Mouse (Mus musculus) embryonic stem cell, embryonic (primary cell): Measurements from ENCODE around the gene Rasal3.

Experiments
- CTCF ChIA-PET, 4 experiments: fragments of 300-600 bp in 2 of 4; fragments of 350-600 bp in 2 of 4; sonication (Branson Sonifier 250); formaldehyde crosslinking; loops; one replicate each; lab custom pipeline; 2022; ENCODE audit warnings: inconsistent platforms in 2 of 4; lab: Charles Lee
- POLR2A ChIA-PET, 4 experiments: fragments of 300-600 bp in 2 of 4; fragments of 350-600 bp in 2 of 4; sonication (Branson Sonifier 250); formaldehyde crosslinking; loops; one replicate each; lab custom pipeline; 2022; ENCODE audit warnings: antibody characterized with exemption in 4 of 4, inconsistent platforms in 1 of 4; lab: Charles Lee

The Rasal3 gene

GRCm38 (mm10) chr17:32403417-32403816, at the start of gene Rasal3:
TSS of gene Rasal3 (minus strand) at chr17:32403583.
- POLR2A ChIA-PET, result interaction anchor here in 3 of 4 experiments (0.6 to 1.6 kb wide), 4 partner anchors 8 to 54 kb away, joined by 3 to 10 read pairs (median 3); partner anchors contain the start of gene Akap8l (in 1 of the 3)

GRCm38 (mm10) chr17:32452482-32452881, 49.1 kb upstream of the Rasal3 start, which contains the start of gene Cyp4f39:
TSS of gene Cyp4f39 (plus strand) at chr17:32452723.
- ChIA-PET CTCF (interaction anchor here in 2 of 4 experiments (0.5 to 1.6 kb wide), 3 partner anchors 27 to 1716 kb away, joined by 3 to 5 read pairs (median 4); no protein-coding TSS in a partner anchor), POLR2A (interaction anchor here in 2 of 4 experiments (0.8 to 1.2 kb wide), 9 partner anchors 9 to 132 kb away, joined by 3 to 5 read pairs (median 3); partner anchors contain the start of genes Akap8 (in 1 of the 2) and Akap8l (in 1 of the 2))

More at GRCm38 (mm10) chr17:32403417-32403816, at the start of gene Rasal3:
- CTCF ChIA-PET, result interaction anchor here in 2 of 4 experiments (0.7 to 1.2 kb wide), 2 partner anchors 16 to 273 kb away, joined by 4 read pairs; no protein-coding TSS in a partner anchor

- CTCF ChIA-PET, result interaction anchor here in 2 of 4 experiments (0.7 to 1.1 kb wide), 3 partner anchors 18 to 32 kb away, joined by 3 read pairs; no protein-coding TSS in a partner anchor
- POLR2A ChIA-PET, result interaction anchor here in 2 of 4 experiments (0.7 to 1.2 kb wide), 6 partner anchors 11 to 131 kb away, joined by 3 to 4 read pairs (median 3); partner anchors contain the start of genes Akap8 (in 1 of the 2) and Cyp4f17 (in 1 of the 2)
These were observed 47.6 kb upstream of the Rasal3 start for GRCm38 (mm10) chr17:32450844-32451537.

DNA sequence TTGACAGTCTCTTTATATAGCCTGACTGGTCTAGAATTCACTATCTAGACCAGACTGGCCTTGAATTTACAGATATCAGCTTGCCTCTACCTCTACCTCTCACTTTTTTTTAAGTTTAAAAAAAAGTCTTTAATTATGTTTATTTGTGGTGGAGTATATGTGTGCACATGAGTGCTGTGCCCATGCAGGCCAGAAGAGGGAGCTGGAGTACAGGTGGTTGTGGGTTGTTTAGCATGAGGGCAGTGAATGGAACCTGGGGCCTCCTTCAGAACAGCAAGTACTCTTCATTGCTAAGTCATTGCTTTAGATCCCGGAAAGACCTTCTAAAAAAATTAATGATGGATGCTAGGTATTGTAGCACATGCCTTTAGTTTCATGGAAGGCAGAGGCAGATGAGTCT, 45.7 kb upstream of the Rasal3 start:
- ChIA-PET POLR2A (interaction anchor here in 1 of 4 experiments (1.4 kb wide), 1 partner anchor 84 kb away, joined by 4 read pairs; no protein-coding TSS in a partner anchor), CTCF (interaction anchor here in 1 of 4 experiments (1.0 kb wide), 1 partner anchor 30 kb away, joined by 3 read pairs; no protein-coding TSS in a partner anchor)

GRCm38 (mm10) chr17:32447195-32447594, 43.8 kb upstream of the Rasal3 start:
- ChIA-PET CTCF (interaction anchor here in 3 of 4 experiments (0.6 to 1.8 kb wide), 5 partner anchors 20 to 282 kb away, joined by 3 to 6 read pairs (median 4); no protein-coding TSS in a partner anchor), POLR2A (interaction anchor here in 1 of 4 experiments (1.2 kb wide), 2 partner anchors 14 to 90 kb away, joined by 3 read pairs; no protein-coding TSS in a partner anchor)

DNA sequence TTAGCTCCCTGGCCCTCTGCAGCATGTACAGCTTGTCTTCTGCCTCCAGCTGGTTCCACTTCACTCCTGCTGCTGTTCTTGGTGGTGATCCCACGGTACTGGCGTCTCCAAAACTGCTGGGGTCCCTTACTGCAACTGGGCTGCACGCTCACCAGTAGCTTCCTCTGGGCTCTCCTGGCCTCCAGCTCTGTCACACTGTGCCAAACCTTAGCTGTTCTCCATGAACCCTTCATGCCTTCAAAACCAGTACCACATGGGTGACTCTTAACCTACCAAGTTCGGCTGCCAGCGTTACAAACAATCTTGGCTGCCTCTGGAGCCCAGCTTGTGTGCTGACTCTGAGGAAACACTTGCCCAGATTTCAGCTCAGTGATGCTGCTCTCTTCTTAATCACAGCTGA, 41.6 kb upstream of the Rasal3 start:
- CTCF ChIA-PET, result interaction anchor here in 2 of 4 experiments (0.6 to 1.8 kb wide), 4 partner anchors 10 to 58 kb away, joined by 4 to 7 read pairs (median 4); no protein-coding TSS in a partner anchor
- POLR2A ChIA-PET, result interaction anchor here in 1 of 4 experiments (0.6 to 1.4 kb wide), 2 partner anchors 81 to 808 kb away, joined by 4 to 5 read pairs; partner anchors contain the start of gene Cbs

DNA sequence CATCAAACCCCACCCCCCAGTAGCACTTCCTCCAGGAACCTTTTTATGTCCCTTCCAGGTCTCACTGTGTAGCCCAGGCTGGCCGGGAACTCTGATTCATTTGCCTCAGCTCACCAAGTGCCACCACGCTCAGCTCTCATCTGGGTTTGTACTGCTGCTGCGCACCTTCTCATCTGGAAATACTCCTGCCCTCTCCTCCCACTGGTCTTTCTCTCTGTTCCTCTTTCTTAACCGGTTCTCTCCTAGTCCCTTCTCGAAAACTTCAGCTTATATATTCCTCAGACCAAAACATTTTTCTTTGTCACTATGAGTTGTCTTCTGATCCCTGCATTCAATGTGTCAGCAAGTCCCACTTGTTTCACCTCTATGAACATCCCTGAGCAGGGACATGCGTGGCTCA, 39.9 kb upstream of the Rasal3 start:
- ChIA-PET CTCF (interaction anchor here in 2 of 4 experiments (0.7 to 1.0 kb wide), 2 partner anchors 38 to 177 kb away, joined by 3 to 4 read pairs; no protein-coding TSS in a partner anchor), POLR2A (interaction anchor here in 2 of 4 experiments (0.7 to 1.1 kb wide), 4 partner anchors 9 to 122 kb away, joined by 3 read pairs; partner anchors contain the start of genes Cyp4f39 (in 2 of the 2) and Akap8 (in 1 of the 2))

DNA sequence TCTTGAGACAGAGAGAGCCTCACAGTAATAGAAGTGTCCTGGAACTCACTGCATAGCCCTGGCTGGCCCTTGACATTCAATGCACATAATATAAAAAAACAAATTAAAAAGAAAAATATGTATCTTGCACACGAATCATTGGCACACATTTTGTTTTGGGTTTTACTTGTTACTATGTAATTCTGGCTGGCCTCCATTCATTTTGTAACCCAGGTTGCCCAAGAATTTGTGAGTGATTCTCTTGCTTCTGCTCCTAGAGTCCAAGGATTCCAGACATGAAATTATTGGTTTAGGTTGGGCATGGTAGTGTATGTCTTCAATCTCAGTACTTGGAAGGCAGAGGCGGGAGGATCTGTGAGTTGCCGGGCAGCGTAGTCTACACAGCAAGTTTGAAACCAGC, 33.7 kb upstream of the Rasal3 start:
- CTCF ChIA-PET, result no interaction called here
- POLR2A ChIA-PET, result no interaction called here

GRCm38 (mm10) chr17:32435151-32435550, 31.8 kb upstream of the Rasal3 start:
- CTCF ChIA-PET, result interaction anchor here in 2 of 4 experiments (1.0 to 1.1 kb wide), 2 partner anchors 10 to 48 kb away, joined by 4 read pairs; no protein-coding TSS in a partner anchor

GRCm38 (mm10) chr17:32434324-32434723, 30.9 kb upstream of the Rasal3 start:
- POLR2A ChIA-PET, result no interaction called here
- CTCF ChIA-PET, result no interaction called here

More at GRCm38 (mm10) chr17:32435151-32435550, 31.8 kb upstream of the Rasal3 start:
- POLR2A ChIA-PET, result no interaction called here

GRCm38 (mm10) chr17:32431972-32432371, 28.6 kb upstream of the Rasal3 start:
- ChIA-PET POLR2A (interaction anchor here in 2 of 4 experiments (0.6 to 1.0 kb wide), 4 partner anchors 14 to 82 kb away, joined by 3 to 4 read pairs (median 3); partner anchors contain the start of gene Akap8l (in 1 of the 2)), CTCF (interaction anchor here (0.5 to 2.7 kb wide), 21 partner anchors 8 to 680 kb away, joined by 3 to 17 read pairs (median 4); partner anchors contain the start of genes Akap8l (in 2 of the 4) and Wiz (in 1 of the 4))

DNA sequence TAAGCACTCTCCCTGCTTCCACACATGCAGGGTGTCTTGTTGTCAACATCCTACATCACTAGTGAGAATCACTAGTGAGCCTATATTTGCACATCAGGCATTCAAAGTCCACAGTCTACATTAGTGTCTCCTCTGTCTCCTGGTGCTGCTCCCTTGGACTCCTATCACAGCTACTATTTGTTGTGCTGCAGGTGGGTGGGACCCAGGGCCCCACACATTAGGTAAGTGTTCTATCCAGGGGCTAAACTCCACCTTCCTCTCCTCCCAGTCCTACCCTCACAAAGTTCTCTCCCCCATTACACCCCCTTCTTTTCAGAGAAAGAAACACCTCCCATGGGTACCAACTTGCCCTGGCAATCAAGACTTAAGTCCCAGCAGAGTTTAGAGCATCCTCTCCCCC, 23.2 kb upstream of the Rasal3 start:
- CTCF ChIA-PET, result interaction anchor here in 1 of 4 experiments (1.1 kb wide), 1 partner anchor 20 kb away, joined by 3 read pairs; no protein-coding TSS in a partner anchor

DNA sequence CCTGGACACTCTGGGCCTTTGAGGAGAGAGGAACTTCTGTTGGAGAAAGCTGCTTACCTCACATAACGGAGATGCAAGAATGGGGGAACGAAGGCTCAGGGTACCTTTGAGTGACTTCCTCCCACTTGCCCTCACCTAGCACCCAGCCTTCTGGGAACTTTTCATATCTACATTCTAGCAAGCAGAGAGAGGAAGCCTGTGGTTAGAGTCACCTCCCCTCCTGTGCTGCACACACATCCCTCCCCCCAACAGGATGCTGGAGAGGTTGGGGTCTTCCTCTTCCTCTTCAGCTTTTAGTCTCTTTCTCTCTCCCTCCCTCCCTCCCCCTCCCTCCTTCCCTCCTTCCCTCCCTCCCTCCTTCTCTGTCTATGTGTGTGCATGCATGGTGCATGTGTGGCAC, 20.7 kb upstream of the Rasal3 start, which contains the start of gene Pglyrp2:
Gene Pglyrp2 (minus strand): TSS at position 134 of the 400 bp plus-strand sequence.
- POLR2A ChIA-PET, result no interaction called here
- CTCF ChIA-PET, result interaction anchor here in 2 of 4 experiments (0.7 kb wide), 2 partner anchors 8 to 133 kb away, joined by 3 to 6 read pairs; no protein-coding TSS in a partner anchor

More for the DNA sequence above, 23.2 kb upstream of the Rasal3 start:
- POLR2A ChIA-PET, result interaction anchor here in 1 of 4 experiments (1.7 kb wide), 1 partner anchor 40 kb away, joined by 3 read pairs; no protein-coding TSS in a partner anchor

- ChIA-PET CTCF (no interaction called here), POLR2A (no interaction called here)
These were observed 17.4 kb upstream of the Rasal3 start for GRCm38 (mm10) chr17:32420781-32421180.

DNA sequence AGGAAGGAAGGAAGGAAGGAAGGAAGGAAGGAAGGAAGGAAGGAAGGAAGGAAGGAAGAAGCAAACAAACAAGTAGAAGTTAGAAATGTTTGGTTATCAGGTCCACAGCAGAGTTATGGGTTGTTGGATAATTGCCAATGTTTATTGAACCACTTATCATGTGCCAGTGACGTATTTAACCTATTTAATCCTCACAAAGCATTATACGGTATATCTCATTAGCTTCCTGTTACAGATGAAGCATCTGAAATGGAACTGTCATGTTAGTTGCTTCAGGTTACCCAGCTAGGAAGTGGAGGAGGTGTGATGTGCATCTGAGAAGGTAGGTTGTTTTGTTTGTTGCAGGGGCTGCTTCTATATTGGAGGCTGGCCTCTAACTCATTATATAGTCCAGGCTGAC, 16.6 kb upstream of the Rasal3 start:
- ChIA-PET POLR2A (no interaction called here), CTCF (no interaction called here)

GRCm38 (mm10) chr17:32416771-32417170, 13.4 kb upstream of the Rasal3 start:
- POLR2A ChIA-PET, result interaction anchor here in 2 of 4 experiments (1.3 to 2.0 kb wide), 3 partner anchors 20 to 67 kb away, joined by 3 to 7 read pairs (median 4); partner anchors contain the start of gene Akap8l (in 1 of the 2)
- CTCF ChIA-PET, result no interaction called here

DNA sequence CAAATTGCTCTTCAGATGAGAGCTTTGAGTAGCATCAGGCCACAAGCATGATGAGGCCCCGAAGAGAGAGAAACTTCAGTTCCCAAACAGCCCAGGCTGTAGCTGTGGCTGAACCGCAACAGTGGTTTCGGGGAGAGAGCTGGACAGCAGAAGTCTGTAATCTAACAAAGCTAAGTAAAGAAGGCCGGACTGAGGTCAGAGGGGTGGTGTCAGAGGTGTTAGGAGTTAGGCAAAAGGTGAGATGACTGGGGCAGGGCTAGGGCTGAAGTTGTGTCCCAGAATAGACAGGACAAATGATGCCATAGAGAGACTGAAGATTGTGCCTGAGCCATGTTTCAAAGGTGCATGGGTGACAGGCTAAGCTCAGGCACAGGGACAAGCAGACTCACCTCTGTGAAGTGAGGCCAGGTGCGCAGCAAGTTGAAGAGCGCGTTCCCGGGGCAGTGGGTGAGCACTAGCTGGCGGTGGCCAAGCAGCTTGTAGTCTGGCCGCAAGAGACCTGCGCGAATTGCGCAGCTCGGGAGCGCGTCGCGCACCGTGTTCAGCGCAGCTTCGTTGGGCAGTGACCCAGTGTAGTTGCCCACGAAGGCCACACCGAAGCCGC, 12.1 kb upstream of the Rasal3 start:
- ChIA-PET POLR2A (interaction anchor here in 3 of 4 experiments (0.6 to 2.0 kb wide), 8 partner anchors 15 to 94 kb away, joined by 3 to 7 read pairs (median 3); partner anchors contain the start of genes Akap8 (in 2 of the 3) and Akap8l (in 2 of the 3)), CTCF (interaction anchor here in 1 of 4 experiments (1.0 to 1.5 kb wide), 4 partner anchors 29 to 290 kb away, joined by 3 read pairs; no protein-coding TSS in a partner anchor)
